Mouse (Mus musculus) lung, embryonic 16.5 days (tissue): ENCODE measurements around the gene Gtpbp2. TPM values are rescaled to one million over a fixed set of nuclear protein-coding genes. Genes with fewer than 3 reads are reported as not detected.

Source experiments
- ATAC-seq: fragments of 200-750 bp; cut with Nextera tagmentation; 2 replicates; pipeline ENCODE4 v1.8.0; 2017; ENCODE audit warnings: low read depth, mild to moderate bottlenecking, moderate library complexity
- H3K27ac ChIP-seq: fragments of 300-500 bp; sonication (generic); 2 replicates; pipeline ENCODE4 v1.5.1; 2014; ENCODE audit warnings: mild to moderate bottlenecking, control low read depth, low read length
- H3K27me3 ChIP-seq: fragments of 300-500 bp; sonication (generic); 2 replicates; pipeline ENCODE4 v1.6.1; 2014; ENCODE audit warnings: low read depth, low read length, mixed read lengths; ENCODE audit not compliant: control insufficient read depth, insufficient read depth
- H3K36me3 ChIP-seq: fragments of 300-500 bp; sonication (generic); 2 replicates; pipeline ENCODE4 v1.6.1; 2014; ENCODE audit warnings: low read length; ENCODE audit not compliant: control insufficient read depth, insufficient read depth
- H3K4me1 ChIP-seq: fragments of 300-500 bp; sonication (generic); replicated peaks from 2 replicates; pipeline ENCODE4 v1.6.1; 2014; ENCODE audit warnings: low read length, mixed read lengths; ENCODE audit not compliant: control insufficient read depth, insufficient read depth
- H3K4me2 ChIP-seq: fragments of 300-500 bp; sonication (generic); 2 replicates; pipeline ENCODE4 v1.6.1; 2014; ENCODE audit warnings: low read depth, low read length, control low read depth
- H3K4me3 ChIP-seq: fragments of 300-500 bp; sonication (generic); 2 replicates; pipeline ENCODE4 v1.5.1; 2014; ENCODE audit warnings: mild to moderate bottlenecking, low read length, control low read depth
- H3K9ac ChIP-seq: fragments of 300-500 bp; sonication (generic); 2 replicates; pipeline ENCODE4 v1.6.1; 2014; ENCODE audit warnings: low read length, control low read depth
- H3K9me3 ChIP-seq: fragments of 300-500 bp; sonication (generic); 2 replicates; pipeline ENCODE4 v1.6.1; 2016; ENCODE audit warnings: low read length; ENCODE audit not compliant: control insufficient read depth
- WGBS: fragments of 180-500 bp; shearing (Covaris S2); extraction: QIAGEN DNeasy Blood & Tissue Kit; methylation state at CpG from one replicate; pipeline ENCODE4 v1.1.7; 2014; 5-methylcytosine and 5-hydroxymethylcytosine counted together
- polyA plus RNA-seq: library from polyadenylated mRNA; unstranded; fragments of >200 nt; fragmentation: Nextera tagmentation; extraction: Ambion mirVana; gene quantifications from 2 replicates; pipeline ENCODE4 v1.2.1, GENCODE M21; 2015

Gtpbp2 gene
- 50.3 and 55.0 TPM in 2 replicates for polyA plus RNA-seq

DNA sequence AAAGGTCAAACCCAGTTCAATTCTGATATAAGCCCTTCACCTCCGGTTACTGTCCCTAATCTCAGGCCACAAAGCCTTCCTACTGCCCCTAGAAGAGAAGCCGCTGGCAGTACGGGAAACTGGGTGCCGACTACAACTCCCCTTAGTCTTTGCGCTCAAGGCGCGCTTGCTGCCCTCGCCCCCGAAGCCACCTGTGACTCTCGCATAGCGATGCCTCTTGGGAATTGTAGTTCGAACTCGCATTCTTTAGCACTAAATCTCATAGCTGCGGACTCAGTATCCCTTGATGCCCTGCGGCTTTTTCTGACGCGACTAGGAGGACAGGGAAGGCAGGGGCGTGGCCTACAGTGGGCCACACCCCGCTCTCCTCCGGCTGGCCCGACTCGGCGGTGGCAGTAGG is at the start of gene Gtpbp2:
Gene Gtpbp2 (plus strand): TSS at position 347 of the 400 bp plus-strand sequence.
- peak within 1 kb of the TSS; percentile 96 for H3K27ac ChIP-seq
- 0% methylated on average over 23 of the region's 23 CpGs for WGBS
- H3K9ac ChIP-seq, result peak within 1 kb of the TSS; percentile 81
- H3K4me1 ChIP-seq, result peaks cover 17% of the 10 kb centered on the region
- H3K36me3 ChIP-seq, result peaks cover 16% of the 10 kb centered on the region; the same call in 1 of the 2 replicates
- H3K4me3 ChIP-seq, result peak within 1 kb of the TSS; percentile 68
- H3K27me3 ChIP-seq, result no peaks in the 10 kb centered on the region
- peak; percentile 95 for ATAC-seq
- H3K4me2 ChIP-seq, result peak within 1 kb of the TSS; percentile 83
- no peaks in the 10 kb centered on the region for H3K9me3 ChIP-seq

DNA sequence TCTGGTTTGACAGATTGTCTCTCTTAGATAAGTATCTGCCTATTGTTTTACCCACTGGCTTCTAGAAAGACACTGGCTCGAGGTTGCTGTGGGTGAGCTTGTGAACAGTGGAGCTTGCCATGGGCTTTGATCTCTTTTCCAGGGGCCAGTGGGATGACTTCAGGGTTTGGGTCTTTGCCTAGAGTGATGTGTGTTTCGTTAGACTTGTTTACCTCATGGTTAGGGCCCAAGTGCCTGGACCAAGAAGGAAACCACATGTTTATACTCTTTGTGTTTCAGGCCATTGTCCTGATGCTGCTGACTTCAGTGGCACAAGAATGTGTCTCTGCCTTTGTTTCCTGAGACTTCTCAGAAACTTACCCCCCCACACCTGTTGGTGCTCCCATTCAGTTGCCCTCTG is 45.3 kb upstream of the Gtpbp2 start:
- WGBS, result 8% methylated on average over 2 of the region's 2 CpGs
- ATAC-seq, result peak; percentile 56
- Histone ChIP-seq H3K4me1 (peaks cover 45% of the 10 kb centered on the region), H3K9me3 (no peaks in the 10 kb centered on the region), H3K9ac (peak overlapping the region; percentile 43; the same call in 1 of the 2 replicates), H3K27me3 (no peaks in the 10 kb centered on the region), H3K4me2 (no peak overlapping the region), H3K36me3 (0 out of 2 replicates have a peak, but pooled peaks cover 7% of the 10 kb centered on the region), H3K4me3 (no peak overlapping the region), H3K27ac (peak overlapping the region; percentile 90)

DNA sequence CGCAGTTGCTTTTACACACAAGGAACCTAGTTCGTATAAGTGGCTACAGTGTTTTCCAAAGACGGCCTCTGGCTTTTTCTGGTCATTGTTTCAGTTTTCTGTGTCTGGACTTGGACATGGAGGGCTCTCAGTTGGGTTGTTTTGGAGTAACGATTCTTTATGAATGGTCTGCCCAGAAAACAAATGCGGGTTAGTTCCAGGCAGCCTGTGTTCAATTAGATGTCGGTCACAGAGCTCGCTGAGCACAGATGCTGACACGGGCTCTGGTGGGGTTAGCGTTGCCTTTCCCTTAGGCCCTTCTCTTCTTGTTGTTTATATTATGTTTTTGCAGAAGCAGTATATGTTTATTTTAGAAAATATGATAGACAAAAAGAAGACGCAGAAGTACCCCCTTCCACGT is 44.7 kb upstream of the Gtpbp2 start:
- H3K27ac ChIP-seq, result peak overlapping the region; percentile 90
- H3K9ac ChIP-seq, result peak overlapping the region; percentile 43; the same call in 1 of the 2 replicates
- H3K9me3 ChIP-seq, result no peaks in the 10 kb centered on the region
- no peak overlapping the region for H3K4me3 ChIP-seq
- H3K4me2 ChIP-seq, result no peak overlapping the region
- no peaks in the 10 kb centered on the region for H3K27me3 ChIP-seq
- peak; percentile 57 for ATAC-seq
- peaks cover 45% of the 10 kb centered on the region for H3K4me1 ChIP-seq
- 43% methylated on average over 11 of the region's 11 CpGs for WGBS
- 0 out of 2 replicates have a peak, but pooled peaks cover 7% of the 10 kb centered on the region for H3K36me3 ChIP-seq

DNA sequence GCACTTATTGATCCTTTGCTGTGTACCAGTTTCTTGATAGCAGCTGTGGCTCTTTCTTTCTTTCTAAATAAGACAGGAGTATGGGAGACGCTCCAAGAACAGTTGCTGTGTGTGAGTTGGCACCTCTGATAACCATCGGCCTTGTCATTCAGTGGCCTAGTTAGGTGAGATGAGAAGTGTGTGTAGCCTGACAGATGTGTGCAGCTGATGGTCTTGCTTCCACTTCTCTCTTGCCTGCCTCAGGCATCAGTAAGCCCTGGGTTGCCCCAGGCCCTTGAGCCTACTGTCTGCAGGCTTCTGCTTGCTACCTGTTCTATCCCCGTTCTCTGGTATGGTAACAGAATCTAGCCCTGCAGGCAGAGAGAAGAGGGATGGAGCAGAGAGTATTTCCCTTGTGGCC is 44.0 kb upstream of the Gtpbp2 start:
- no peak overlapping the region for H3K4me3 ChIP-seq
- peak overlapping the region; percentile 90 for H3K27ac ChIP-seq
- H3K36me3 ChIP-seq, result 0 out of 2 replicates have a peak, but pooled peaks cover 7% of the 10 kb centered on the region
- no peak overlapping the region for H3K4me2 ChIP-seq
- peak; percentile 55; the same call in 1 of the 2 replicates for ATAC-seq
- no peaks in the 10 kb centered on the region for H3K9me3 ChIP-seq
- WGBS, result 71% methylated on average over 3 of the region's 3 CpGs
- H3K9ac ChIP-seq, result no peak overlapping the region
- peaks cover 40% of the 10 kb centered on the region for H3K4me1 ChIP-seq
- no peaks in the 10 kb centered on the region for H3K27me3 ChIP-seq

DNA sequence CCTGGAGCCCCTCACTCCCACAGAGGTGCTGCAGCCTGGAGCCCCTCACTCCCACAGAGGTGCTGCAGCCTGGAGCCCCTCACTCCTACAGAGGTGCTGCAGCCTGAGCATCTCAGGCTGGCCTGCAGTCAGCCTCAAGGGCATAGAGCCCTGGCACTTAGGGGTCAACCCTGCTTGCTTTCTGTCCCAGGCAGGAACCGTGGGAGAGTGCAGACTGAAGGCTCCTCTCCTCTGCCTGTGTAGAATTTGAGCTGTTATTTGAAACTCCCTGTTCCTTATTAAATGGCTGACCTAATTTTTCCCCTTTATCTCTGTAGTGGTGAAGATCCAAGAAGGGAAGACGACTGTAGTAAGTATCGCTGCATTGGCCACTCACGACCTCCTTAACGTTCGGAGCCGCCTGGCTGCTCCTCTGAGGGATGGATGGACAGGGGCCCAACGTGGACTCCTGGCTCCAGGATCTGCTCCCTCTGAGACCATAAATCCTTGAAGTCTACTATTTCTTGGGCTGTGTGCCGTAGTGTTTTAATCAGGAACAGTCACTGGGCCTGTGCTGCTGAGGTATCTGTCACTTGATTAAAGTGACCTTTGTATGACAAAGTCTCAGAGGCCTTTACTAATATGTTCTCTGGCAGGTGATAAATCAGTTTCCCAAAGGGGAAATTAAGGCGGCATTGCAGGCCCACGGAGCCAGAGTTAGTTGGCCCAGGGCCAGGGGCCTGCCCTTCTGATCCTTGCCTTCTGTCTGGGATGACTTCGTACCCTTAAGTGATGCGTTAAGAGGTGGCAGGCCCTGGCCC is 43.0 kb upstream of the Gtpbp2 start:
- H3K9me3 ChIP-seq, result no peaks in the 10 kb centered on the region
- H3K36me3 ChIP-seq, result peaks cover 12% of the 10 kb centered on the region; the same call in 1 of the 2 replicates
- no peak overlapping the region; the same call in 1 of the 2 replicates for H3K9ac ChIP-seq
- no peaks in the 10 kb centered on the region for H3K27me3 ChIP-seq
- no peak overlapping the region for H3K4me2 ChIP-seq
- no peak overlapping the region for H3K4me3 ChIP-seq
- H3K4me1 ChIP-seq, result peaks cover 40% of the 10 kb centered on the region
- no peak for ATAC-seq
- H3K27ac ChIP-seq, result peak overlapping the region; percentile 90
- 47% methylated on average over 13 of the region's 13 CpGs for WGBS

DNA sequence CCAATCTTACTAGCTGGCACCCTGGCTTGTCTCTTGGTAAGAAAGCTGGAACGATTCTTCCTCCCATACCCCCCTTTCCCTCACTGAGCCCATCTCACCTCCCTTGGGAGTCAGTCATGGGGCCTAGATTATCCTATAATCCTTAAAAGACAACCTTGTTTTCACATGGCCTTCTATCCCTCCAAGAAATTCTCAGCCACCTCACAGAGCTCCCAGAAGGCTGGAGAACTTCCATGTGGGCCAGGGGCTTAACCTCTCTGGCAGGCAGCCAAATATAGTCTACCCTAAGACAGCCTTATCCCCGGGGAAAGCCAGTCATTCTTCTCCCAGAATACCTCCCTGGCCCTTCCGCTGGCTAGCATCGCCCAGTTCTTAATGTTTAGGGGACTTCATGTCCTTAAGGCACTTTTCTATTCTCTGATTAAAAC is 42.4 kb upstream of the Gtpbp2 start:
- H3K9ac ChIP-seq, result no peak overlapping the region
- H3K4me3 ChIP-seq, result no peak overlapping the region
- peaks cover 40% of the 10 kb centered on the region for H3K4me1 ChIP-seq
- H3K36me3 ChIP-seq, result peaks cover 17% of the 10 kb centered on the region
- WGBS, result 54% methylated on average over 4 of the region's 4 CpGs
- H3K27me3 ChIP-seq, result no peaks in the 10 kb centered on the region
- no peak overlapping the region for H3K27ac ChIP-seq
- no peak for ATAC-seq
- H3K9me3 ChIP-seq, result no peaks in the 10 kb centered on the region
- H3K4me2 ChIP-seq, result no peak overlapping the region

DNA sequence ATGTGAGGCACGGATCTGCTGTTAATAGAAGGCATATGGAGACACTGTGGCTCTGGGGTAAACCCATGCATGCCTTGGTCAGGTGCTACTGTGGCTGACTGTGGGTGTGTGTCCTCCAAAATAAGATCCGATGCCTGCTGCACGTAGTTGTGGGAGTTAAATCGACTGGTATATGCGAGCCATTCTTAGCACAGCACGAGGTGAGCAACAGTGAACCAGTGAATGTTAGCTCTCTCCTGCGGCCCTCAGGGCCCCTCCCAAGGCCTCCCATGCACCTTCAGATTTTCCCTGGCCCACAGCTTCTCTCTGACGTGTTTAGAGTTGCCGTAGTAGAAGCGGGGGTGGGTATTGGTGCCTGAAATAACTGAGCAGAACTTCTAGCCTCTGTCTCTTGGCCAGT is 41.2 kb upstream of the Gtpbp2 start:
- Histone ChIP-seq H3K27me3 (no peaks in the 10 kb centered on the region), H3K4me2 (no peak overlapping the region), H3K9ac (no peak overlapping the region), H3K36me3 (peaks cover 20% of the 10 kb centered on the region), H3K4me1 (peaks cover 35% of the 10 kb centered on the region), H3K9me3 (no peaks in the 10 kb centered on the region), H3K4me3 (no peak overlapping the region), H3K27ac (no peak overlapping the region)
- 88% methylated on average over 10 of the region's 10 CpGs for WGBS
- no peak for ATAC-seq

DNA sequence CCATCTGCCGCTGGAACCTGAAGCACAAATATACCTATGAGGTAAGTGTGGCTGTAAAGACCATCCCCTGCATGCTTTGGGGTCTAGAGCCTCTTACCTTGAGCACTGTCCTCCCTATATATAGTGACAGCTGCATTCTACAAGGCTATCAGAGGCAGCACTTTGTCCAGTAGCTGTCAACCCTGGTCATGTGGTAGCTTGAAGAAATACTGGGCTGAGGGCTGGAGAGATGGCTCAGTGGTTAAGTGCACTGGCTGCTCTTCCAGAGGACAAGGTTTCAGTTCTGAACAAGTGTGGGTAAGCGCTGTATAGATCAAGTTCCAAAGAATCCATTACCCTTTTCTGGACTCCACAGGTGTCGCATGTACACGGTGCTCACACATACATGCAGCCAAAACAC is 38.0 kb upstream of the Gtpbp2 start:
- 93% methylated on average over 4 of the region's 4 CpGs for WGBS

DNA sequence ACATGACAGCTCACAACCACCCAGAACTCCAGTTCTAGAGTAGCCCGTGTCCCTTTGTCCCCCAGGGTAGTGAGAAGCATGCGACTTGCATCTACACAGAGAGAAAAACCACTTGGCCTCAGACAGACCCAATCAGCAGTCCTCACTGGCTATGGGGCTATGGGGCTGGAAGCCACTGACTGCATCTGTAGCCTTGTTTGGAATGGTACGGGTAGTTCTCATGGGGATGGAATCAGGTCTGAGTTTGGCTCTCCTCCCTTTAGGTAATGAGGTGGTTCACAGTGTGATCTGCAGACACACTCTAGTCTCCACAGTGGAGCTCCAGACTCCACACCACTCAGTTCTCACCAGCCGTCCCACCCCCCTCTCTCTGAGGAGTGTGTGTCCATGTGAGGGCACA is 37.5 kb upstream of the Gtpbp2 start:
- H3K36me3 ChIP-seq, result peaks cover 49% of the 10 kb centered on the region
- no peak overlapping the region for H3K4me3 ChIP-seq
- no peak for ATAC-seq
- WGBS, result 93% methylated on average over 4 of the region's 4 CpGs
- peaks cover 23% of the 10 kb centered on the region for H3K4me1 ChIP-seq
- no peaks in the 10 kb centered on the region for H3K9me3 ChIP-seq
- no peaks in the 10 kb centered on the region for H3K27me3 ChIP-seq
- H3K27ac ChIP-seq, result no peak overlapping the region
- H3K9ac ChIP-seq, result no peak overlapping the region
- H3K4me2 ChIP-seq, result no peak overlapping the region

More for the DNA sequence above, 38.0 kb upstream of the Gtpbp2 start:
- peaks cover 46% of the 10 kb centered on the region for H3K36me3 ChIP-seq
- peaks cover 26% of the 10 kb centered on the region for H3K4me1 ChIP-seq
- no peaks in the 10 kb centered on the region for H3K27me3 ChIP-seq
- no peak for ATAC-seq
- H3K9me3 ChIP-seq, result no peaks in the 10 kb centered on the region
- no peak overlapping the region for H3K27ac ChIP-seq
- no peak overlapping the region for H3K9ac ChIP-seq
- no peak overlapping the region for H3K4me2 ChIP-seq
- no peak overlapping the region for H3K4me3 ChIP-seq
